Mouse (Mus musculus): Measurements from ENCODE around the gene Urb2. TPM values are rescaled to one million over a fixed set of nuclear protein-coding genes. Genes with fewer than 3 reads are reported as not detected.

The Urb2 gene
- polyA plus RNA-seq (2012; rRNA removed), result 28.0 and 33.4 TPM in 2 replicates

GRCm38 (mm10) chr8:124021237-124022227, at the start of gene Urb2, which contains the start of gene Taf5l:
Gene Urb2, plus strand, starts transcription at chr8:124021508.
Gene Taf5l, minus strand, starts transcription at chr8:124021397.
- Histone ChIP-seq H3K4me3 (ENCODE audit: control insufficient read depth, low read depth, low read length) (peak within 1 kb of the TSS; percentile 99), H3K4me1 (ENCODE audit: control insufficient read depth, insufficient read depth, low read length) (peaks cover 7% of the 10 kb centered on the region), H3K27ac (ENCODE audit: control insufficient read depth, insufficient read depth, low read depth, low read length) (peak within 1 kb of the TSS; percentile 98), H3K27me3 (ENCODE audit: control insufficient read depth, insufficient read depth, low read length) (no peaks in the 10 kb centered on the region), H3K36me3 (ENCODE audit: control insufficient read depth, insufficient read depth, low read length) (peaks cover 4% of the 10 kb centered on the region; the same call in 1 of the 2 replicates)
- TF ChIP-seq POLR2A (IDR thresholded peaks at IDR 0.05; ENCODE audit: control insufficient read depth, low read depth, low read length), result peak; percentile 97
- no peak for TF ChIP-seq CTCF (IDR thresholded peaks at IDR 0.05; ENCODE audit: control insufficient read depth, insufficient read depth, insufficient replicate concordance, low read depth, low read length)

- Histone ChIP-seq H3K4me1 (ENCODE audit: control insufficient read depth, insufficient read depth, low read length) (no peaks in the 10 kb centered on the region), H3K27ac (ENCODE audit: control insufficient read depth, insufficient read depth, low read depth, low read length) (no peak overlapping the region), H3K27me3 (ENCODE audit: control insufficient read depth, insufficient read depth, low read length) (no peaks in the 10 kb centered on the region), H3K36me3 (ENCODE audit: control insufficient read depth, insufficient read depth, low read length) (no peaks in the 10 kb centered on the region), H3K4me3 (ENCODE audit: control insufficient read depth, low read depth, low read length) (no peak overlapping the region)
- TF ChIP-seq POLR2A (IDR thresholded peaks at IDR 0.05; ENCODE audit: control insufficient read depth, low read depth, low read length), result no peak
- no peak for TF ChIP-seq CTCF (IDR thresholded peaks at IDR 0.05; ENCODE audit: control insufficient read depth, insufficient read depth, insufficient replicate concordance, low read depth, low read length)
Observed at GRCm38 (mm10) chr8:123973495-123973894, 47.8 kb upstream of the Urb2 start.

- H3K27me3 ChIP-seq (ENCODE audit: control insufficient read depth, insufficient read depth, low read length), result no peaks in the 10 kb centered on the region
- H3K27ac ChIP-seq (ENCODE audit: control insufficient read depth, insufficient read depth, low read depth, low read length), result no peak overlapping the region
- H3K36me3 ChIP-seq (ENCODE audit: control insufficient read depth, insufficient read depth, low read length), result no peaks in the 10 kb centered on the region
- peaks cover 4% of the 10 kb centered on the region for H3K4me1 ChIP-seq (ENCODE audit: control insufficient read depth, insufficient read depth, low read length)
- TF ChIP-seq POLR2A (IDR thresholded peaks at IDR 0.05; ENCODE audit: control insufficient read depth, low read depth, low read length) (no peak), CTCF (IDR thresholded peaks at IDR 0.05; ENCODE audit: control insufficient read depth, insufficient read depth, insufficient replicate concordance, low read depth, low read length) (no peak)
- H3K4me3 ChIP-seq (ENCODE audit: control insufficient read depth, low read depth, low read length), result no peak overlapping the region
Observed at GRCm38 (mm10) chr8:123977499-123977898, 43.8 kb upstream of the Urb2 start.

- TF ChIP-seq CTCF (IDR thresholded peaks at IDR 0.05; ENCODE audit: control insufficient read depth, insufficient read depth, insufficient replicate concordance, low read depth, low read length) (no peak), POLR2A (IDR thresholded peaks at IDR 0.05; ENCODE audit: control insufficient read depth, low read depth, low read length) (no peak)
- Histone ChIP-seq H3K27ac (ENCODE audit: control insufficient read depth, insufficient read depth, low read depth, low read length) (no peak overlapping the region), H3K4me1 (ENCODE audit: control insufficient read depth, insufficient read depth, low read length) (peaks cover 4% of the 10 kb centered on the region), H3K36me3 (ENCODE audit: control insufficient read depth, insufficient read depth, low read length) (no peaks in the 10 kb centered on the region), H3K27me3 (ENCODE audit: control insufficient read depth, insufficient read depth, low read length) (no peaks in the 10 kb centered on the region), H3K4me3 (ENCODE audit: control insufficient read depth, low read depth, low read length) (no peak overlapping the region)
Observed at GRCm38 (mm10) chr8:123978166-123978838, 43.0 kb upstream of the Urb2 start.

- Histone ChIP-seq H3K4me1 (ENCODE audit: control insufficient read depth, insufficient read depth, low read length) (peaks cover 4% of the 10 kb centered on the region), H3K27ac (ENCODE audit: control insufficient read depth, insufficient read depth, low read depth, low read length) (no peak overlapping the region), H3K4me3 (ENCODE audit: control insufficient read depth, low read depth, low read length) (peak overlapping the region; percentile 39; the same call in 1 of the 2 replicates), H3K27me3 (ENCODE audit: control insufficient read depth, insufficient read depth, low read length) (no peaks in the 10 kb centered on the region), H3K36me3 (ENCODE audit: control insufficient read depth, insufficient read depth, low read length) (no peaks in the 10 kb centered on the region)
- TF ChIP-seq CTCF (IDR thresholded peaks at IDR 0.05; ENCODE audit: control insufficient read depth, insufficient read depth, insufficient replicate concordance, low read depth, low read length), result no peak
- no peak for TF ChIP-seq POLR2A (IDR thresholded peaks at IDR 0.05; ENCODE audit: control insufficient read depth, low read depth, low read length)
Observed at GRCm38 (mm10) chr8:123978926-123979325, 42.4 kb upstream of the Urb2 start.

GRCm38 (mm10) chr8:123980239-123980638, 41.1 kb upstream of the Urb2 start:
- no peak for TF ChIP-seq CTCF (IDR thresholded peaks at IDR 0.05; ENCODE audit: control insufficient read depth, insufficient read depth, insufficient replicate concordance, low read depth, low read length)
- TF ChIP-seq POLR2A (IDR thresholded peaks at IDR 0.05; ENCODE audit: control insufficient read depth, low read depth, low read length), result no peak
- H3K36me3 ChIP-seq (ENCODE audit: control insufficient read depth, insufficient read depth, low read length), result no peaks in the 10 kb centered on the region
- H3K4me3 ChIP-seq (ENCODE audit: control insufficient read depth, low read depth, low read length), result peak overlapping the region; percentile 55
- no peak overlapping the region for H3K27ac ChIP-seq (ENCODE audit: control insufficient read depth, insufficient read depth, low read depth, low read length)
- H3K27me3 ChIP-seq (ENCODE audit: control insufficient read depth, insufficient read depth, low read length), result no peaks in the 10 kb centered on the region
- H3K4me1 ChIP-seq (ENCODE audit: control insufficient read depth, insufficient read depth, low read length), result peaks cover 4% of the 10 kb centered on the region

- no peak for TF ChIP-seq POLR2A (IDR thresholded peaks at IDR 0.05; ENCODE audit: control insufficient read depth, low read depth, low read length)
- TF ChIP-seq CTCF (IDR thresholded peaks at IDR 0.05; ENCODE audit: control insufficient read depth, insufficient read depth, insufficient replicate concordance, low read depth, low read length), result no peak
- H3K4me3 ChIP-seq (ENCODE audit: control insufficient read depth, low read depth, low read length), result no peak overlapping the region
- H3K4me1 ChIP-seq (ENCODE audit: control insufficient read depth, insufficient read depth, low read length), result peaks cover 4% of the 10 kb centered on the region
- no peak overlapping the region for H3K27ac ChIP-seq (ENCODE audit: control insufficient read depth, insufficient read depth, low read depth, low read length)
- H3K27me3 ChIP-seq (ENCODE audit: control insufficient read depth, insufficient read depth, low read length), result no peaks in the 10 kb centered on the region
- no peaks in the 10 kb centered on the region for H3K36me3 ChIP-seq (ENCODE audit: control insufficient read depth, insufficient read depth, low read length)
Observed at GRCm38 (mm10) chr8:123981674-123982073, 39.6 kb upstream of the Urb2 start.

Data from testis, adult 2 months (tissue).